Mouse (Mus musculus) cortical plate, adult 2 months (tissue): ENCODE data around the gene Gm49352.
"Not testable (repeated sequence)": the region's sequence is repeated elsewhere in the genome, so short reads cannot be mapped to it uniquely, and the experiment has no call there.

Experiments
- CTCF ChIP-seq: fragments of 200-500 bp; IDR thresholded peaks from 2 replicates; pipeline ENCODE4 v1.5.1; 2011; ENCODE audit warnings: mild to moderate bottlenecking, control low read depth, low read length; ENCODE audit not compliant: insufficient read depth; ENCODE audit errors: extremely low read depth
- POLR2A ChIP-seq: fragments of 200-500 bp; IDR thresholded peaks from 2 replicates; pipeline ENCODE4 v1.6.1; 2011; ENCODE audit warnings: mild to moderate bottlenecking, low read length, control low read depth; ENCODE audit not compliant: insufficient read depth; ENCODE audit errors: extremely low read depth

- TF ChIP-seq CTCF, POLR2A: not testable (repeated sequence)
These were observed at the start of gene Gm49352 for GRCm38 (mm10) chr13:61568074-61568473.
